Mouse (Mus musculus) kidney, postnatal 10 days (tissue): ENCODE results near the gene Cadm2.
A peak's percentile ranks its signal among the peaks of the same experiment; 100 is the strongest.

Experiments
- DNase-seq: peaks from one replicate; pipeline ENCODE4 v3.0.0; 2021; ENCODE audit warnings: mixed read lengths

Gene Cadm2

GRCm38 (mm10) chr16:67482542-67482941, 138.2 kb downstream of the Cadm2 start:
- no peak for DNase-seq

DNA sequence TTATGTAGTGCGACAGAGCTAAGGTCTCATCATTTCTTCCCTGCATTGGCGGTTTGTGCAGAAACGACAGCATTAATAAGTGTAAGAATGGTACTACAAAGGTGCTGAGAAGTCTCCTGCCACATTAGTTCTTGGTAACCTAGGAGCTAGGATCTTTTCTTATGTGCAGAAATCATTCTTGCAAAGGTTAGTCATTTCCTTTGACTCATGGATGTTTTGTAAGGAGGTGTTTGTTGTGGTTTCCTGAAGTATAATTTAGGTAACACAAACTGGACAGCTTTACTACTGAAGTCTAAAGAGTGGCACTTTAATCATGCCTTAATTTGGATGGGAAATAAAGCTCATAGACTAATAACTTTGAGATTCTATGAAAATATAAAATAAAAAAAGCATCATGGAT, 153.7 kb downstream of the Cadm2 start:
- DNase-seq: no peak

- no peak for DNase-seq
These were observed 184.4 kb downstream of the Cadm2 start for GRCm38 (mm10) chr16:67436301-67436700.

GRCm38 (mm10) chr16:67425371-67425770, 195.3 kb downstream of the Cadm2 start:
- no peak for DNase-seq

DNA sequence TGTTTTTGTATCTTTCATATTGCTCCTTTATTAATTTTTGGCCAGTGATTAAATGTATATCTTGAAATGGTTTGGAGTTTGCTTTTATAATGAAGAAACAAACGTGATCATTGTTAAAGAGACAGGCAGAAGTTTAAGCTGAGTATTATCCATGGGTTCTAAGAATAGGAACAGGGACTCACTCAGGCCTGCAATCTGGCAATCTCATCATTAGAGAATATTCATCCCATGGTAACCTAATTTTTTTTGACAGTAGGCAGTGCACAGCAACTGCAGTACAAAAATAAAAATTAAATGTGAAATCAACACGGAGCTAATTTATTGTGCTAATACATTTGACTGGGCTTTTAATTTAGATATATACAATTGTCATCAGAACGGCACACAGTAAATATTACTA, 209.8 kb downstream of the Cadm2 start:
- no peak for DNase-seq

DNA sequence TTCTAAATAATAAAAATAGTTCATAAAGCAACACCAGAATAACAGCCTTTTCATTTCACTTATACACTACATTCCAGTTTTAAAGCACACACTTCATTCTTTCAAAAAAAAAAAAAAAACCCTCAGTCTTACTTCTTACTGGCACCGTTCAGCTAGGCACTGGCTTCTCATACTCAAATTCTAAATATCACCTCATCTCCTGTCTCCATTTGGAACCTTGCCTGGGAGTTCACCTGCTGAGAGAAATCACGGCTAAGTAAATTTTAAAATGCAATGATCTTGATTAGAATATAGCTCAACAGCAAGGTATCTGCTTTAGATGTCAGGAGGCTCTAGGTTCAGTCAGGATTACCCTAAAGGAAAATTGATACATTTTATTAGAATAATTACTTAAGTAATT, 210.2 kb downstream of the Cadm2 start:
- no peak for DNase-seq

- no peak for DNase-seq
These were observed 253.0 kb downstream of the Cadm2 start for GRCm38 (mm10) chr16:67367745-67368144.

DNA sequence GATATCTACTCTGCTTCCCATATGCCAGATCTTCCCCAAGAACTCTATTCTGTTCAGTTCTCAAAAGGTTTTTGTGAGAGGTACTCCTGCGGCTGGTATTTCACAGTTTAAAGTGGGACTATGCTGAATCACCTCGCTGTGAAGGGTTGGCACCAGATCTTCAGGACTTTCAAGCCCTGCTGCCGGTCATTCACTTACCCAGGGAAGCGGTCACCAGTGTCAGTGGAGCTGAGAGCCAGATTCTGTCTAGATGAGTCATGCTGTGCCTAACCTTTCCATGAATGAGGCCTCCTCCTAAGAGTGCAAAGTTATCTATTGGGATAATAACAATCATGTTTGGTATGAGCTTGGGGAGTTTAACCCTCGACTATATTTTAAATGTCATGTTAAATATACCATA, 272.7 kb downstream of the Cadm2 start:
- no peak for DNase-seq

GRCm38 (mm10) chr16:67347561-67347960, 273.1 kb downstream of the Cadm2 start:
- DNase-seq: no peak

GRCm38 (mm10) chr16:67346621-67347290, 274.0 kb downstream of the Cadm2 start:
- no peak for DNase-seq

DNA sequence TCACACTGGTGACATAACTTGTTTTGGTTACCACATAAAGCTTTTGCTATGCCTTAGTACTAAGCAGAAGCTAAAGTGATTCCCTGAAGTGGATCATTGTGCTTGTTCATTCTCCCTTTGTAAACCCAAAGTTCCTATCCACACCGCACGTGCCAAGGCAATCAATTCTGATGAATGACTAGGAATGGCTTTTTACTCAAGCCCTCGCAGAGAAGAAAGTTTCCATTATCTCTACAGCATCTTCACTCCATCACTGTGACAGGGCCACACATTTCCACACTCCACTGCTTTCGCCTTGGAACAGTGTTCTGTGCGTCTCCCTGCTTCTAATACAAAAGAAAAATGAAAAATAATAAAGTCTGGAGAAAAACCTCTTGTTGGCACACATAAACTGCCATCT, 276.5 kb downstream of the Cadm2 start:
- DNase-seq: no peak

DNA sequence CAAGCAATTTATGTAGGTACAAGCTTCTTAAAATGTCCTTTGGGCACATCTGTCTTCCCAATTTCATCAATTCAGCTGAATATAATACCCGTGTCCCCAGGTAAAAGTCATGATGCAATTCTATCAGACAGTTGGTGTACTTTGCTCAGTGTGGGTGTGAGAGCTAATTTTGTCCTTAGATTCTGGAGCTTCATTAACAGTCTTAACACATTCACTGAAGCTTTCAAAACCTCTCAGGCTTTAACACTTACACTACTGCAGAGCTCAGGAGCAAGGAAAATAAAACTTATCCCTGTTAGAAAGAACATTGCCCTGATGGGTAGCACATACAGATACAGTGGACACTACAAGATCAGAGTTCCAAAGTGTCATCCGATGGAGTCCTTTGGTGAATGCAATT, 309.7 kb downstream of the Cadm2 start:
- DNase-seq: no peak

- DNase-seq: no peak
These were observed 336.0 kb downstream of the Cadm2 start for GRCm38 (mm10) chr16:67284664-67285063.

- no peak for DNase-seq
These were observed 377.1 kb downstream of the Cadm2 start for GRCm38 (mm10) chr16:67243598-67243997.

GRCm38 (mm10) chr16:67234862-67235261, 385.8 kb downstream of the Cadm2 start:
- no peak for DNase-seq

GRCm38 (mm10) chr16:67226696-67227095, 394.0 kb downstream of the Cadm2 start:
- DNase-seq: no peak

DNA sequence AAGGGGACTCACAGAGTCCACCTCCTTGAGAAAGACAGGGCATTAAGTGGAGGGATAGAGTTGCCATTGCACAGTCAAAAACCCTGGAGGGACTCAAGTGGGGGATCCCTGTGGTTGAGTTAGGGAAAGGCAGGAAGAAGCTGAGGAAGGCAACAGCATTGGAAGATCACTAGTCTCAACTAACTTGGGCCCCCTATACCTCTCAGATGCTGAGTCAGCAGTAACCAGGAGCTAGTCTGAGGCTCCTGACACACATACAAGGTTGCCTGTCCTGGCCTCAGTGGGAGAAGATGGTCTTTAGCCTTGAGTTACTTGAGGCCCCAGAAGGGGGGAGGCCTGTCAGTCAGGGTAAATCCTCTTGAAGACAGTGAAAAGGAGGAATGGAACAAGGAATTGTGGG, 417.4 kb downstream of the Cadm2 start:
- no peak for DNase-seq

DNA sequence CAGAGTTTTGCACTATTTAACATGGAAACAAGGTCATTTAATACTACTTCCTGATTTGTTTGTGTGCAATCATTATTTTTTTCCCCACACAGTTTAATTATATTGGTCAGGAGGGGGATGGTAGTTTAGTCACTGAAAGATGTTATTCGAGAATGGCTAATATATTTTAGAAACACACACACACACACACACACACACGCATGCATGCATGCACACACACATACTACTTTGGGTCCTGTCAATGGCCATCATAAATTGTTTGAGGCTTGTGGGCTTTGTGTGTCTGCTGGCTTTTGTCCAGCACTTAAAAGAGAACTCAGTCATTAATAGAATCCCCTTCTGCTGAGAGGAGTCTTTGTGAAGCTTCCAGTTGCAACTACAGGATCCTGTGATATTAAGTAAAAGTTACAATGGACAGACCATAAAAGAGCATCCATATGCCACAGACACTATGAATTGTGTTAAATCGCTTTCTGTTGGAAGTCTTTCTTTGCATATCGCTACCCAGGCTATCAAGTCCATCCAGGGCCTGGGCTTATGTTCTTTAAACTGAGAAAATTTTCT, 427.8 kb downstream of the Cadm2 start:
- no peak for DNase-seq

DNA sequence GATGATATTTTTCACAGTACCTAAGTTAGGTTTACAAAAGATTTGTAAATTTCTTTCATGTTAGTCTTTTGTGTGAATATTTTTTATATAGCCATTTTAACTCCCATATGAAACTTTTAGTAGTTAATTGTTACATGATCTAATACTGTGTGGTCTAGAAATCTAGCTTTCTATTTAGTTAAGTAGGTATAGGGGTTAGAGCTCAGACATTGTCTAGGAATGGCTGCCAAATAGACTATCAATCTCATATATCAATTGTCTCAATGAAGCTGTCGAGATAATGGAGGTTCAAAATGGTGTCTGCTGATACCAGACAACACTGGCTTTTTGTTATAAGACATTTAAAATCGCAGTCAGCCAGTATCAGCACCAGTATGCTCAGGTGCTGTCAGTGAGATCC, 428.3 kb downstream of the Cadm2 start:
- DNase-seq: no peak

- no peak for DNase-seq
These were observed 434.4 kb downstream of the Cadm2 start for GRCm38 (mm10) chr16:67186322-67186721.

- DNase-seq: no peak
These were observed 437.8 kb downstream of the Cadm2 start for GRCm38 (mm10) chr16:67182958-67183357.

GRCm38 (mm10) chr16:67175386-67175785, 445.3 kb downstream of the Cadm2 start:
- no peak for DNase-seq

DNA sequence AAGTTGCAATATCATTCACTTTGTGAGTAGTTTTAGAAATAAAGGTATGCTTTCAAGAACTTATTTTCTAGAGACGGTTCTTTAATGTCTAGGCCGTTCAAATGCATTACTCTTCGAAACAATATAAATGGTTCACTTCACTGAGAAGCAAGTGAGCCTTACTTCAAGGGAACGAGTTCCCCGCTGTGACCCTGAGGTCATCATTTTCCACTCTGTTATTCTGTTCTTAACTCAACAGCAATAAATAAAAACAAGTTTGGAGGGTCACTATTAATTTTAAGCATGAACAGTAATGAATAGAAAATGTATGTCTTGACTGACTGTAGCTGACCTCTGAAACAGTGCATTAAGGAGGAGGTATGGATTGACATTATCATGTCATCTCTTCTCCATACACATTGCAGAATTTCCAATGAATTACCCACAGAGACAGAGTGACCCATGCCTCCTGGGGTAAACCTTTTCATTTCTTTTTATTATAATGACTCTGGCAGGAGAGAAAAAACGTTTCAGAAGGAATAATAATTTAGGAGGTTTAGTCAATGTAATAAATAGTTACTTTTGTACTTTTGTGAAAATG, 458.4 kb downstream of the Cadm2 start:
- DNase-seq: peak; percentile 8

- no peak for DNase-seq
These were observed 495.9 kb downstream of the Cadm2 start for GRCm38 (mm10) chr16:67124811-67125210.

DNA sequence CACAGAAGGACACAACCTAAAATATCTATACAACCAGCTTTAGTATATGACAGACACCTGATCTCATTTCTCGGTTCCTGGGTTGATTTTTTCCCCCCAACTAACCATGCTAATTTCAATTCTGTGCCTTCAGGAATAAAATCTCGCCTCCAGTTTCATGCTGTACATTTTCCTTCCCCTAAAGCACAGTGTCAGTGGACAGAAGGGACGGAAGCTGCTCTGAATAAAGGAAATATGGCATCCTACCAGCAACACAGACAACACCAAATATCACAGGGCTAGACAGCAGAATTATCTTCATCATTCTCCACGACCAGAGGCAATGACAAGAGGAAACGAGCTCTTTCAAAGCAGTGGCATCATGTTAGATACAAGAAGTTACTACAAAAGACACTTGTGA, 498.2 kb downstream of the Cadm2 start:
- DNase-seq: no peak
